Mouse (Mus musculus) embryonic facial prominence, embryonic 15.5 days (tissue): ENCODE data around the gene Rtn4rl1. TPM values are rescaled to one million over a fixed set of nuclear protein-coding genes. Genes with fewer than 3 reads are reported as not detected.

ENCODE experiments used
- ATAC-seq: fragments of 200-750 bp; cut with Nextera tagmentation; 2 replicates; pipeline ENCODE4 v1.8.0; 2017; ENCODE audit warnings: low read depth, moderate TSS enrichment; ENCODE audit not compliant: insufficient number of reproducible peaks, low FRiP score, low TSS enrichment
- H3K27ac ChIP-seq: fragments of 300-500 bp; sonication (generic); replicated peaks from 2 replicates; pipeline ENCODE4 v1.5.1; 2015; ENCODE audit warnings: mild to moderate bottlenecking, inconsistent platforms
- H3K27me3 ChIP-seq: fragments of 300-500 bp; sonication (generic); 2 replicates; pipeline ENCODE4 v1.6.1; 2015; ENCODE audit warnings: inconsistent platforms
- H3K36me3 ChIP-seq: fragments of 300-500 bp; sonication (generic); 2 replicates; pipeline ENCODE4 v1.6.1; 2015; ENCODE audit warnings: mild to moderate bottlenecking, inconsistent platforms
- H3K4me1 ChIP-seq: fragments of 300-500 bp; sonication (generic); 2 replicates; pipeline ENCODE4 v1.6.1; 2015; ENCODE audit warnings: inconsistent platforms
- H3K4me2 ChIP-seq: fragments of 300-500 bp; sonication (generic); replicated peaks from 2 replicates; pipeline ENCODE4 v1.6.1; 2015; ENCODE audit warnings: mild to moderate bottlenecking, inconsistent platforms
- H3K4me3 ChIP-seq: fragments of 300-500 bp; sonication (generic); replicated peaks from 2 replicates; pipeline ENCODE4 v1.5.1; 2015; ENCODE audit warnings: mild to moderate bottlenecking, inconsistent platforms
- H3K9ac ChIP-seq: fragments of 300-500 bp; sonication (generic); 2 replicates; pipeline ENCODE4 v1.6.1; 2015; ENCODE audit warnings: inconsistent platforms
- H3K9me3 ChIP-seq: fragments of 300-500 bp; sonication (generic); replicated peaks from 2 replicates; pipeline ENCODE4 v1.6.1; 2016; ENCODE audit warnings: inconsistent platforms
- WGBS: fragments of 180-500 bp; shearing (Covaris S2); methylation state at CpG from one replicate; pipeline ENCODE4 v1.1.7; 2015; 5-methylcytosine and 5-hydroxymethylcytosine counted together
- polyA plus RNA-seq: library from polyadenylated mRNA; unstranded; fragments of >200 nt; fragmentation: Nextera tagmentation; extraction: Ambion mirVana; gene quantifications from 2 replicates; pipeline ENCODE4 v1.2.1, GENCODE M21; 2015

The Rtn4rl1 gene
- polyA plus RNA-seq, 1 experiment from 2014 or later, result 6.4 TPM

GRCm38 (mm10) chr11:75203926-75204325, 10.3 kb downstream of the Rtn4rl1 start:
- H3K4me3 ChIP-seq, result no peak overlapping the region
- H3K4me1 ChIP-seq, result peaks cover 14% of the 10 kb centered on the region
- H3K9ac ChIP-seq, result no peak overlapping the region
- no peak overlapping the region for H3K27ac ChIP-seq
- H3K4me2 ChIP-seq, result no peak overlapping the region
- no peaks in the 10 kb centered on the region for H3K36me3 ChIP-seq
- WGBS, result 78% methylated on average over 4 of the region's 4 CpGs
- ATAC-seq, result no peak
- H3K9me3 ChIP-seq, result no peaks in the 10 kb centered on the region
- peaks cover 8% of the 10 kb centered on the region; the same call in 1 of the 2 replicates for H3K27me3 ChIP-seq

- Histone ChIP-seq H3K27ac (no peak overlapping the region), H3K4me3 (no peak overlapping the region), H3K4me2 (no peak overlapping the region), H3K4me1 (peaks cover 14% of the 10 kb centered on the region), H3K36me3 (no peaks in the 10 kb centered on the region), H3K9me3 (no peaks in the 10 kb centered on the region), H3K27me3 (peaks cover 7% of the 10 kb centered on the region; the same call in 1 of the 2 replicates), H3K9ac (no peak overlapping the region)
- ATAC-seq, result no peak
- WGBS, result 31% methylated on average over 9 of the region's 9 CpGs
Measured at GRCm38 (mm10) chr11:75204472-75204871, 10.9 kb downstream of the Rtn4rl1 start.

- no peak overlapping the region for H3K9ac ChIP-seq
- peaks cover 7% of the 10 kb centered on the region; the same call in 1 of the 2 replicates for H3K27me3 ChIP-seq
- H3K4me3 ChIP-seq, result no peak overlapping the region
- 55% methylated on average over 4 of the region's 4 CpGs for WGBS
- H3K9me3 ChIP-seq, result no peaks in the 10 kb centered on the region
- H3K4me1 ChIP-seq, result peaks cover 7% of the 10 kb centered on the region; the same call in 1 of the 2 replicates
- no peak for ATAC-seq
- H3K4me2 ChIP-seq, result no peak overlapping the region
- no peaks in the 10 kb centered on the region for H3K36me3 ChIP-seq
- H3K27ac ChIP-seq, result no peak overlapping the region
Measured at GRCm38 (mm10) chr11:75206347-75206746, 12.8 kb downstream of the Rtn4rl1 start.

GRCm38 (mm10) chr11:75209363-75209762, 15.8 kb downstream of the Rtn4rl1 start:
- H3K9ac ChIP-seq, result no peak overlapping the region
- WGBS, result 70% methylated on average over 4 of the region's 4 CpGs
- H3K9me3 ChIP-seq, result no peaks in the 10 kb centered on the region
- H3K27ac ChIP-seq, result no peak overlapping the region
- H3K27me3 ChIP-seq, result no peaks in the 10 kb centered on the region
- H3K4me3 ChIP-seq, result no peak overlapping the region
- no peaks in the 10 kb centered on the region for H3K36me3 ChIP-seq
- peaks cover 26% of the 10 kb centered on the region for H3K4me1 ChIP-seq
- no peak overlapping the region for H3K4me2 ChIP-seq
- no peak for ATAC-seq

GRCm38 (mm10) chr11:75210093-75210492, 16.5 kb downstream of the Rtn4rl1 start:
- no peaks in the 10 kb centered on the region for H3K9me3 ChIP-seq
- no peaks in the 10 kb centered on the region for H3K36me3 ChIP-seq
- 78% methylated on average over 4 of the region's 4 CpGs for WGBS
- no peak overlapping the region for H3K27ac ChIP-seq
- H3K4me3 ChIP-seq, result no peak overlapping the region
- ATAC-seq, result no peak
- no peaks in the 10 kb centered on the region for H3K27me3 ChIP-seq
- no peak overlapping the region for H3K4me2 ChIP-seq
- H3K4me1 ChIP-seq, result peaks cover 26% of the 10 kb centered on the region
- H3K9ac ChIP-seq, result no peak overlapping the region

- Histone ChIP-seq H3K36me3 (no peaks in the 10 kb centered on the region), H3K9ac (no peak overlapping the region), H3K27me3 (no peaks in the 10 kb centered on the region), H3K27ac (no peak overlapping the region), H3K4me1 (peaks cover 26% of the 10 kb centered on the region), H3K4me2 (no peak overlapping the region), H3K4me3 (no peak overlapping the region), H3K9me3 (no peaks in the 10 kb centered on the region)
- no peak for ATAC-seq
- 56% methylated on average over 6 of the region's 6 CpGs for WGBS
Measured at GRCm38 (mm10) chr11:75210755-75211154, 17.2 kb downstream of the Rtn4rl1 start.

GRCm38 (mm10) chr11:75212031-75212667, 18.6 kb downstream of the Rtn4rl1 start:
- H3K9me3 ChIP-seq, result no peaks in the 10 kb centered on the region
- H3K27me3 ChIP-seq, result no peaks in the 10 kb centered on the region
- peak overlapping the region; percentile 60 for H3K27ac ChIP-seq
- H3K4me2 ChIP-seq, result no peak overlapping the region
- H3K4me3 ChIP-seq, result no peak overlapping the region
- H3K9ac ChIP-seq, result no peak overlapping the region
- H3K36me3 ChIP-seq, result no peaks in the 10 kb centered on the region
- ATAC-seq, result peak; percentile 47; the same call in 1 of the 2 replicates
- WGBS, result 53% methylated on average over 8 of the region's 8 CpGs
- peaks cover 26% of the 10 kb centered on the region for H3K4me1 ChIP-seq

- peaks cover 26% of the 10 kb centered on the region for H3K4me1 ChIP-seq
- no peaks in the 10 kb centered on the region for H3K27me3 ChIP-seq
- H3K4me3 ChIP-seq, result no peak overlapping the region
- H3K36me3 ChIP-seq, result no peaks in the 10 kb centered on the region
- ATAC-seq, result no peak
- H3K9ac ChIP-seq, result no peak overlapping the region
- H3K27ac ChIP-seq, result no peak overlapping the region
- WGBS, result 63% methylated on average over 3 of the region's 3 CpGs
- H3K4me2 ChIP-seq, result no peak overlapping the region
- no peaks in the 10 kb centered on the region for H3K9me3 ChIP-seq
Measured at GRCm38 (mm10) chr11:75212876-75213275, 19.3 kb downstream of the Rtn4rl1 start.

- 7% methylated on average over 33 of the region's 35 CpGs for WGBS
- Histone ChIP-seq H3K4me2 (peak overlapping the region; percentile 58), H3K36me3 (no peaks in the 10 kb centered on the region), H3K27ac (no peak overlapping the region; the same call in 1 of the 2 replicates), H3K4me1 (peaks cover 26% of the 10 kb centered on the region), H3K9ac (peak overlapping the region; percentile 31), H3K9me3 (no peaks in the 10 kb centered on the region), H3K27me3 (no peaks in the 10 kb centered on the region), H3K4me3 (peak overlapping the region; percentile 32)
- peak; percentile 21; the same call in 1 of the 2 replicates for ATAC-seq
Measured at GRCm38 (mm10) chr11:75213372-75214080, 19.9 kb downstream of the Rtn4rl1 start.

GRCm38 (mm10) chr11:75214081-75214950, 20.7 kb downstream of the Rtn4rl1 start:
- Histone ChIP-seq H3K36me3 (no peaks in the 10 kb centered on the region), H3K4me1 (peaks cover 26% of the 10 kb centered on the region), H3K9me3 (no peaks in the 10 kb centered on the region), H3K4me2 (peak overlapping the region; percentile 58), H3K4me3 (peak overlapping the region; percentile 32), H3K27ac (no peak overlapping the region), H3K9ac (peak overlapping the region; percentile 31), H3K27me3 (no peaks in the 10 kb centered on the region)
- 0 out of 2 replicates have a peak, but pooled peaks have one; percentile 11 for ATAC-seq
- 16% methylated on average over 13 of the region's 13 CpGs for WGBS

GRCm38 (mm10) chr11:75220115-75220514, 26.5 kb downstream of the Rtn4rl1 start:
- Histone ChIP-seq H3K9ac (no peak overlapping the region), H3K4me3 (no peak overlapping the region), H3K4me1 (peaks cover 7% of the 10 kb centered on the region), H3K9me3 (no peaks in the 10 kb centered on the region), H3K36me3 (no peaks in the 10 kb centered on the region), H3K4me2 (no peak overlapping the region), H3K27me3 (no peaks in the 10 kb centered on the region), H3K27ac (no peak overlapping the region)
- WGBS, result 43% methylated on average over 9 of the region's 9 CpGs
- no peak for ATAC-seq
